Mouse (Mus musculus) heart, embryonic 11.5 days (tissue): ENCODE results near the gene Rwdd2b. TPM values are rescaled to one million over a fixed set of nuclear protein-coding genes. Genes with fewer than 3 reads are reported as not detected.

Experiments used
- ATAC-seq: fragments of 200-750 bp; cut with Nextera tagmentation; replicated peaks from 2 replicates; pipeline ENCODE4 v1.8.0; 2017; ENCODE audit warnings: moderate library complexity; ENCODE audit not compliant: insufficient number of reproducible peaks, low FRiP score, low TSS enrichment
- H3K27ac ChIP-seq: fragments of 300-500 bp; sonication (generic); 2 replicates; pipeline ENCODE4 v1.5.1; 2014; ENCODE audit warnings: mild to moderate bottlenecking, low read depth, low read length
- H3K27me3 ChIP-seq: fragments of 300-500 bp; sonication (generic); 2 replicates; pipeline ENCODE4 v1.6.1; 2014; ENCODE audit warnings: mild to moderate bottlenecking, low read length, mixed read lengths; ENCODE audit not compliant: control insufficient read depth, insufficient read depth
- H3K36me3 ChIP-seq: fragments of 300-500 bp; sonication (generic); 2 replicates; pipeline ENCODE4 v1.6.1; 2014; ENCODE audit warnings: mild to moderate bottlenecking, low read length, moderate library complexity, mixed read lengths; ENCODE audit not compliant: control insufficient read depth, insufficient read depth
- H3K4me1 ChIP-seq: fragments of 300-500 bp; sonication (generic); 2 replicates; pipeline ENCODE4 v1.6.1; 2014; ENCODE audit warnings: low read length; ENCODE audit not compliant: control insufficient read depth, insufficient read depth
- H3K4me2 ChIP-seq: fragments of 300-500 bp; sonication (generic); 2 replicates; pipeline ENCODE4 v1.6.1; 2014; ENCODE audit warnings: mild to moderate bottlenecking, moderate library complexity
- H3K4me3 ChIP-seq: fragments of 300-500 bp; sonication (generic); 2 replicates; pipeline ENCODE4 v1.5.1; 2014; ENCODE audit warnings: low read depth, low read length
- H3K9ac ChIP-seq: fragments of 300-500 bp; sonication (generic); 2 replicates; pipeline ENCODE4 v1.6.1; 2014; ENCODE audit warnings: mild to moderate bottlenecking, low read depth, low read length, moderate library complexity
- H3K9me3 ChIP-seq: fragments of 300-500 bp; sonication (generic); replicated peaks from 2 replicates; pipeline ENCODE4 v1.6.1; 2016; ENCODE audit warnings: low read length; ENCODE audit not compliant: control insufficient read depth
- WGBS: fragments of 180-500 bp; shearing (Covaris S2); extraction: QIAGEN DNeasy Blood & Tissue Kit; methylation state at CpG from one replicate; pipeline ENCODE4 v1.1.7; 2014; ENCODE audit not compliant: insufficient replicate concordance; 5-methylcytosine and 5-hydroxymethylcytosine counted together
- polyA plus RNA-seq: library from polyadenylated mRNA; unstranded; fragments of >200 nt; fragmentation: Nextera tagmentation; extraction: Ambion mirVana; gene quantifications from 2 replicates; pipeline ENCODE4 v1.2.1, GENCODE M21; 2014

Gene Rwdd2b
- polyA plus RNA-seq, 1 experiment from 2014 or later = 11.7 TPM

DNA sequence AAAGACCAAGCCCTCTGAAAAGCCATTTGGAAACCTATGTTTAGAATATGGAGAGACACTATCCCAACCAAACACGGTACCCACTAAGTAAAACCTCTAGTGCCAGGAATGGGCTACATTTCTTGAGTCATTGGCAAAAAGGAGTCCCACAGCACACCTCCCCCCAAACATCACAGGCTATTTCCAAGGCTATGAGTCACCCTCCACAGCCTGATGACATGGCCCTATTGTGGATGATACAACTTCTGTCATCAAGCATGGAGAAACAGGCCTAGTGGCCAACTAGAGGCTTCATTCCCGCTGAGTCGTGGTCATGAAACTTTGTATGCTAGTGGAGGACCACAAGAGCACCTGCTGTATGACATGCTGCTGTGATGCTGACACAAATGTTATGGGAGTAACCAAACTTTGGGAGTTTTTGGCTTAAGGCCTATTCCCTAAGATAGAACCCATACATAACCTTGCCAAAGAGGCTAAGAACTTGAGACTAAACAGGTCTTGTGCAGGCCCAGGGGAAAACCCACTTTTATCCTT lies 52.9 kb downstream of the Rwdd2b start:
- no peak for ATAC-seq

DNA sequence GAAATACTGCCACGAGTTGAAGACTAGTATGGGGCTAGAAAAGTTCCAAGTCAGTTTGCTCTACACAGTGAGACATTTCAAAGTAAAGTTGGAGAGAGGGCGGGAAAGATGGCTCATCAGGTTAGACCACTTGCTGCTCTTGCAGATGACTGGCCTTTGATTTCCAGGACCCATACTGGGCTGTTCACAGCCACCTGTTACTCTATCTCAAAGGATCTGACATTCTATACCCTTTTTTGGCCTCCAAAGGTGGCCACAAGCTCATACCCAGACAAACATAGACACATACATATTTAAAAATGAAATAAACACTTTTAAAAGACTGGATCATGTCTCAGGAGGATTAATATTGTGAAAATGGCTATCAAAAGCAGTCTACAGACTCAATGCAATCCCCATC lies 56.0 kb downstream of the Rwdd2b start:
- WGBS = 80% methylated on average over 2 of the region's 2 CpGs
- no peak overlapping the region for H3K9ac ChIP-seq

More for the DNA sequence above, 52.9 kb downstream of the Rwdd2b start:
- no peak overlapping the region for H3K4me2 ChIP-seq
- no peaks in the 10 kb centered on the region for H3K4me1 ChIP-seq
- H3K27ac ChIP-seq = no peak overlapping the region
- WGBS = 94% methylated on average over 3 of the region's 3 CpGs
- peaks cover under 1% of the 10 kb centered on the region; the same call in 1 of the 2 replicates for H3K36me3 ChIP-seq
- H3K4me3 ChIP-seq = no peak overlapping the region
- no peak overlapping the region for H3K9ac ChIP-seq
- H3K27me3 ChIP-seq = no peaks in the 10 kb centered on the region
- H3K9me3 ChIP-seq = no peaks in the 10 kb centered on the region

More for the DNA sequence above, 56.0 kb downstream of the Rwdd2b start:
- Histone ChIP-seq H3K27me3 (no peaks in the 10 kb centered on the region), H3K36me3 (peaks cover 23% of the 10 kb centered on the region), H3K27ac (no peak overlapping the region), H3K9me3 (no peaks in the 10 kb centered on the region), H3K4me3 (no peak overlapping the region), H3K4me2 (no peak overlapping the region), H3K4me1 (no peaks in the 10 kb centered on the region)
- no peak for ATAC-seq

Other genes with a start within 250 kb of the Rwdd2b start
- 23.2 and 24.7 TPM in 2 replicates for gene N6amt1, start 86.4 kb downstream of the Rwdd2b start, polyA plus RNA-seq
- 22.7 and 26.6 TPM in 2 replicates for gene Ltn1, start 8.0 kb downstream of the Rwdd2b start, polyA plus RNA-seq
- gene Usp16, start 14.1 kb upstream of the Rwdd2b start, polyA plus RNA-seq = 41.9 and 44.7 TPM in 2 replicates
- 369 and 404 TPM in 2 replicates for gene Cct8, start 55.3 kb upstream of the Rwdd2b start, polyA plus RNA-seq
- not detected in 2 replicates for gene Map3k7cl, start 112.8 kb upstream of the Rwdd2b start, polyA plus RNA-seq